Mouse (Mus musculus) cortical plate, adult 2 months (tissue): ENCODE data around the gene Prkd1. TPM values are rescaled to one million over a fixed set of nuclear protein-coding genes. Genes with fewer than 3 reads are reported as not detected.

Source experiments
- H3K27ac ChIP-seq: fragments of 200-500 bp; 2 replicates; pipeline ENCODE4 v1.5.1; 2012; ENCODE audit warnings: low read length, control low read depth, inconsistent platforms; ENCODE audit not compliant: insufficient read depth
- H3K4me1 ChIP-seq: fragments of 200-500 bp; 2 replicates; pipeline ENCODE4 v1.6.1; 2011; ENCODE audit warnings: low read length; ENCODE audit not compliant: control insufficient read depth, insufficient read depth
- H3K4me3 ChIP-seq: fragments of 200-500 bp; 2 replicates; pipeline ENCODE4 v1.5.1; 2011; ENCODE audit warnings: mild to moderate bottlenecking, low read length, control low read depth; ENCODE audit not compliant: insufficient read depth
- CTCF ChIP-seq: fragments of 200-500 bp; IDR thresholded peaks from 2 replicates; pipeline ENCODE4 v1.5.1; 2011; ENCODE audit warnings: mild to moderate bottlenecking, control low read depth, low read length; ENCODE audit not compliant: insufficient read depth; ENCODE audit errors: extremely low read depth
- POLR2A ChIP-seq: fragments of 200-500 bp; IDR thresholded peaks from 2 replicates; pipeline ENCODE4 v1.6.1; 2011; ENCODE audit warnings: mild to moderate bottlenecking, low read length, control low read depth; ENCODE audit not compliant: insufficient read depth; ENCODE audit errors: extremely low read depth
- polyA plus RNA-seq: library from polyadenylated mRNA; depleted of rRNA; stranded (reverse); fragments of >200 nt; gene quantifications from 2 replicates; pipeline ENCODE4 v1.2.3, GENCODE M21; 2012

Gene Prkd1
- polyA plus RNA-seq, 1 experiment, result 8.2 TPM

GRCm38 (mm10) chr12:50457151-50457550, 191.7 kb downstream of the Prkd1 start:
- Histone ChIP-seq H3K4me3 (no peak overlapping the region), H3K4me1 (no peaks in the 10 kb centered on the region), H3K27ac (no peak overlapping the region)
- TF ChIP-seq CTCF (no peak), POLR2A (no peak)

GRCm38 (mm10) chr12:50451761-50452160, 197.1 kb downstream of the Prkd1 start:
- Histone ChIP-seq H3K4me1 (no peaks in the 10 kb centered on the region), H3K4me3 (no peak overlapping the region), H3K27ac (no peak overlapping the region)
- TF ChIP-seq POLR2A (no peak), CTCF (no peak)

GRCm38 (mm10) chr12:50436660-50437059, 212.2 kb downstream of the Prkd1 start:
- H3K4me1 ChIP-seq, result no peaks in the 10 kb centered on the region
- no peak overlapping the region for H3K4me3 ChIP-seq
- no peak overlapping the region for H3K27ac ChIP-seq
- TF ChIP-seq CTCF, result no peak
- no peak for TF ChIP-seq POLR2A

GRCm38 (mm10) chr12:50430129-50430703, 218.7 kb downstream of the Prkd1 start:
- TF ChIP-seq POLR2A, result no peak
- TF ChIP-seq CTCF, result no peak
- H3K27ac ChIP-seq, result no peak overlapping the region
- no peaks in the 10 kb centered on the region for H3K4me1 ChIP-seq
- no peak overlapping the region for H3K4me3 ChIP-seq

GRCm38 (mm10) chr12:50352404-50352803, 296.5 kb downstream of the Prkd1 start:
- Histone ChIP-seq H3K4me3 (no peak overlapping the region), H3K4me1 (peaks cover 2% of the 10 kb centered on the region; the same call in 1 of the 2 replicates), H3K27ac (no peak overlapping the region)
- no peak for TF ChIP-seq CTCF
- no peak for TF ChIP-seq POLR2A

- H3K4me3 ChIP-seq, result no peak overlapping the region
- H3K4me1 ChIP-seq, result no peaks in the 10 kb centered on the region
- TF ChIP-seq CTCF (no peak), POLR2A (no peak)
- no peak overlapping the region for H3K27ac ChIP-seq
Observed at GRCm38 (mm10) chr12:50333182-50333581, 315.7 kb downstream of the Prkd1 start.

- no peaks in the 10 kb centered on the region for H3K4me1 ChIP-seq
- H3K4me3 ChIP-seq, result no peak overlapping the region
- no peak for TF ChIP-seq POLR2A
- TF ChIP-seq CTCF, result peak; percentile 46; the same call in 1 of the 2 replicates
- H3K27ac ChIP-seq, result no peak overlapping the region
Observed at GRCm38 (mm10) chr12:50314634-50315033, 334.3 kb downstream of the Prkd1 start.

GRCm38 (mm10) chr12:50309276-50309675, 339.6 kb downstream of the Prkd1 start:
- Histone ChIP-seq H3K4me3 (no peak overlapping the region), H3K27ac (no peak overlapping the region), H3K4me1 (no peaks in the 10 kb centered on the region)
- no peak for TF ChIP-seq CTCF

- Histone ChIP-seq H3K4me1 (no peaks in the 10 kb centered on the region), H3K27ac (no peak overlapping the region), H3K4me3 (no peak overlapping the region)
- peak; percentile 11; the same call in 1 of the 2 replicates for TF ChIP-seq CTCF
- TF ChIP-seq POLR2A, result no peak
Observed at GRCm38 (mm10) chr12:50301334-50301733, 347.6 kb downstream of the Prkd1 start.

GRCm38 (mm10) chr12:50296067-50296466, 352.8 kb downstream of the Prkd1 start:
- H3K27ac ChIP-seq, result no peak overlapping the region
- H3K4me1 ChIP-seq, result no peaks in the 10 kb centered on the region
- TF ChIP-seq CTCF, result no peak
- no peak for TF ChIP-seq POLR2A
- no peak overlapping the region for H3K4me3 ChIP-seq
